Mouse (Mus musculus) ES-E14 (cell line): ENCODE measurements around the gene Mfsd7a. TPM values are rescaled to one million over a fixed set of nuclear protein-coding genes. Genes with fewer than 3 reads are reported as not detected.

Source experiments
- DNase-seq: peaks from one replicate; pipeline ENCODE4 v3.0.0-alpha.2; 2013; ENCODE audit warnings: low read depth, low spot score
- H3K27ac ChIP-seq: 2 replicates; pipeline ENCODE4 v1.5.1; 2012; ENCODE audit warnings: low read depth, mild to moderate bottlenecking, low read length, moderate library complexity, mixed read lengths; ENCODE audit not compliant: poor library complexity, insufficient read depth, severe bottlenecking
- H3K36me3 ChIP-seq: 2 replicates; pipeline ENCODE4 v1.6.1; 2012; ENCODE audit warnings: mild to moderate bottlenecking, low read length, moderate library complexity, mixed read lengths; ENCODE audit not compliant: control insufficient read depth, poor library complexity, insufficient read depth, severe bottlenecking
- H3K4me1 ChIP-seq, 2 experiments: fragments of 150-350 bp in 1 of 2; sonication (generic) in 1 of 2; 2 replicates each; pipeline ENCODE4 v1.6.1; 2012; ENCODE audit warnings: low read length in 2 of 2, mild to moderate bottlenecking in 1 of 2, mixed read lengths in 1 of 2; ENCODE audit not compliant: control insufficient read depth in 2 of 2, insufficient read depth in 2 of 2, poor library complexity in 1 of 2
- H3K4me3 ChIP-seq, 2 experiments: fragments of 150-350 bp in 1 of 2; sonication (generic) in 1 of 2; 2 replicates each; pipeline ENCODE4 v1.5.1; 2012; ENCODE audit warnings: low read length in 2 of 2, low read depth in 1 of 2, mild to moderate bottlenecking in 1 of 2, mixed read lengths in 1 of 2; ENCODE audit not compliant: insufficient read depth in 1 of 2, poor library complexity in 1 of 2, severe bottlenecking in 1 of 2
- H3K9ac ChIP-seq: 2 replicates; pipeline ENCODE4 v1.6.1; 2012; ENCODE audit warnings: low read depth, mild to moderate bottlenecking, low read length, mixed read lengths; ENCODE audit not compliant: poor library complexity, insufficient read depth, severe bottlenecking
- H3K9me3 ChIP-seq: fragments of 150-350 bp; sonication (generic); 2 replicates; pipeline ENCODE4 v1.6.1; 2012; ENCODE audit warnings: low read depth, mild to moderate bottlenecking, low read length; ENCODE audit not compliant: control insufficient read depth, insufficient read depth
- CHD2 ChIP-seq: IDR thresholded peaks from 2 replicates; pipeline ENCODE4 v1.6.1; 2014; ENCODE audit warnings: mild to moderate bottlenecking, low read depth, low read length, inconsistent platforms
- HCFC1 ChIP-seq: IDR thresholded peaks from 2 replicates; pipeline ENCODE4 v1.6.1; 2012; ENCODE audit warnings: low read length, inconsistent platforms, borderline replicate concordance; ENCODE audit not compliant: insufficient read depth
- MAFK ChIP-seq: IDR thresholded peaks from 2 replicates; pipeline ENCODE4 v1.6.1; 2014; ENCODE audit warnings: mild to moderate bottlenecking, low read depth, low read length, inconsistent platforms; ENCODE audit not compliant: insufficient read depth
- ZC3H11A ChIP-seq: IDR thresholded peaks from 2 replicates; pipeline ENCODE4 v1.6.1; 2012; ENCODE audit warnings: low read depth, mild to moderate bottlenecking, inconsistent platforms, low read length, borderline replicate concordance
- ZNF384 ChIP-seq: IDR thresholded peaks from 2 replicates; pipeline ENCODE4 v1.6.1; 2012; ENCODE audit warnings: low read depth, low read length, inconsistent platforms
- in situ Hi-C, 2 experiments: fragments of 600-800 bp; cut with MboI; formaldehyde crosslinking; loops; one replicate each; pipeline ENCODE4 v1.15.1; 2025; ENCODE audit warnings: low sequenced_read_pairs in 2 of 2, inconsistent platforms in 1 of 2; ENCODE audit not compliant: unreplicated experiment in 2 of 2
- total RNA-seq: library from RNA; depleted of rRNA; stranded (reverse); fragments of 300-350 nt; gene quantifications from 2 replicates; pipeline ENCODE4 v1.2.3, GENCODE M21; 2012

Mfsd7a gene
- total RNA-seq, 1 experiment, result 0.36 TPM

DNA sequence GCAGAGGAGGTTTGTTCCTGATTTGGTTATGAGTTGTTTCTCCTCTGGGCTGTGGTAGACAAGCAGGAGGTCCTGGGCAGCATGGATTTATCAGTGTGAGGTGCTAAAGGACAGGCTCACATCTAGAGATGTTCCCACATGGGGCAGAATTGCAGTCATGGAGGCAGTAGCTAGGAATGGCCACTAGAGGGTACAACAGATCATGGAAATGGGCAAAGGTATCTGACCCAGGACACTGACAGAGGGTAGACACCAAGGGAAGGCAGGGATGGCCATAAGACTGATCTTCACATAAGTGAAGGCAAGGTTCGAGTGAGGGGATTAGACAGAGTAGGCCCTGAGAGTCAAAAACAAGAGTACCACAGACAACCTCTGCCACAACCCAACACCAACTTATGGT is 21.5 kb downstream of the Mfsd7a start:
- peak; percentile 37 for DNase-seq

DNA sequence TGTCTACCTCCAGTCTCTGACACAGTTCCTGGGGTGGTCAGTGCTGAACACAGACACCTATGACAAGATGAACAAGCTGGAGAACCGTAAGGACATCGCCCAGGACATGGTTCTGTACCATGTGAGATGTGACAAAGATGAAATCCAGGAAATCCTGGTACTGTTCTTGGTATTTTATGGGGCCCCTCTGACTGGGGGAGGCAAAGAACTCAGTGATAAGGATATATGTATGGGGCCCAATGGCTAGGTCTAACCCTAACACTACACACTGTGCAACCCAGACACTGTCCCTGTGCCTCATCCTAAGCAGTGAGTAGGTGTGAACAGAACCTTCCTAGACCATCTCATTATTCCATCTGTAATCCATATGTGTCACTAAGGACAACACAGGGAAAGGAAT is 25.3 kb downstream of the Mfsd7a start:
- Histone ChIP-seq H3K4me3 (no peak overlapping the region), H3K27ac (no peak overlapping the region), H3K36me3 (no peaks in the 10 kb centered on the region), H3K9me3 (no peaks in the 10 kb centered on the region), H3K9ac (no peak overlapping the region), H3K4me1 (no peaks in the 10 kb centered on the region)
- in situ Hi-C loops, result no loop called here
- TF ChIP-seq CHD2, result no peak
- TF ChIP-seq ZC3H11A, result no peak
- no peak for TF ChIP-seq ZNF384
- no peak for TF ChIP-seq HCFC1
- no peak for TF ChIP-seq MAFK
- no peak for DNase-seq

More for the DNA sequence above, 21.5 kb downstream of the Mfsd7a start:
- Histone ChIP-seq H3K4me3 (no peak overlapping the region), H3K27ac (no peak overlapping the region), H3K36me3 (peaks cover 10% of the 10 kb centered on the region), H3K4me1 (no peaks in the 10 kb centered on the region), H3K9me3 (no peaks in the 10 kb centered on the region), H3K9ac (no peak overlapping the region)
- no peak for TF ChIP-seq HCFC1
- TF ChIP-seq ZC3H11A, result peak; percentile 91
- in situ Hi-C loops, result no loop called here

DNA sequence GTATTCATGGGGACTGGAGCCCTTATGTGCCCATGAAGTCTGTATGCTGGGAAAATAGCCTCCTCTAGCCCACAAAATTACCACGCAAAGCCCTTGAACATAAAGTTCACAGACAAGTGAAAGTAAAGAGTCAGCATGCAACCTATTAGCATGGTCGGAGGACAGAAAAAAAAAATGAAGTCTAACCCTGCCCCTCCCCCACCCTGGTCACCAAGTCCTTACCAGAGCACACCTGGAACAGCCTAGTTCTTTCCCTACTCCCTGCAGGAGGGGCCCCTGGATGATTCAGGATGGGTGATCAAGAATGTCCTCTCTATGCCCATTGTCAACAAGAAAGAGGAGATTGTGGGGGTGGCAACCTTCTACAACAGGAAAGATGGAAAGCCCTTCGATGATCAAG is 25.9 kb downstream of the Mfsd7a start:
- no peaks in the 10 kb centered on the region for H3K36me3 ChIP-seq
- no peak for TF ChIP-seq CHD2
- no peak for TF ChIP-seq MAFK
- no peak for TF ChIP-seq ZC3H11A
- no peak for TF ChIP-seq ZNF384
- TF ChIP-seq HCFC1, result no peak
- no peaks in the 10 kb centered on the region for H3K9me3 ChIP-seq
- no peak overlapping the region for H3K4me3 ChIP-seq
- in situ Hi-C loops, result no loop called here
- no peak overlapping the region for H3K9ac ChIP-seq
- H3K27ac ChIP-seq, result no peak overlapping the region
- DNase-seq, result no peak
- H3K4me1 ChIP-seq, result no peaks in the 10 kb centered on the region

DNA sequence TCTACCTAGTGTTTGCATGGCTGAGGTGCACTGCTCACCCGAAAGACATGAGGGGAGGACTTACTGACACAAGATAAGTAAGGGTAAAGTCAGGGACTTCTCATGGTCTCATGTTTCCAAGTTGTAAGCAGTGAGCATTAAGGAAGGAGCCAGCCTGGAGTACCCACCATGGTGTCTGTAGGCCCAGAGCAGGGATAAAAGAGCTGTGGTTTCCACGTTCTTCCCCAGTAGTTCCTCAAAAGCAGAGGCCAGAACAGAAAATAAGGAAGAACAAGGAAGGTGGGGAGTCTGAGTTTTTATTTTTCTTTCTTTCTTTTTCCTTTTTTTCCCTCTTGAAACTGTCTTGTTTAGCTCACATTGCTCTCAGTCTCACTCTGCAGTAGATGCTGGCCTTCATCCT is 34.0 kb downstream of the Mfsd7a start:
- in situ Hi-C loops, result no loop called here
- no peaks in the 10 kb centered on the region for H3K4me1 ChIP-seq
- DNase-seq, result no peak
- no peak overlapping the region for H3K4me3 ChIP-seq
- no peaks in the 10 kb centered on the region for H3K9me3 ChIP-seq
- TF ChIP-seq ZNF384 (no peak), ZC3H11A (no peak), MAFK (no peak), CHD2 (no peak), HCFC1 (no peak)
- H3K9ac ChIP-seq, result no peak overlapping the region
- no peak overlapping the region for H3K27ac ChIP-seq
- H3K36me3 ChIP-seq, result no peaks in the 10 kb centered on the region

DNA sequence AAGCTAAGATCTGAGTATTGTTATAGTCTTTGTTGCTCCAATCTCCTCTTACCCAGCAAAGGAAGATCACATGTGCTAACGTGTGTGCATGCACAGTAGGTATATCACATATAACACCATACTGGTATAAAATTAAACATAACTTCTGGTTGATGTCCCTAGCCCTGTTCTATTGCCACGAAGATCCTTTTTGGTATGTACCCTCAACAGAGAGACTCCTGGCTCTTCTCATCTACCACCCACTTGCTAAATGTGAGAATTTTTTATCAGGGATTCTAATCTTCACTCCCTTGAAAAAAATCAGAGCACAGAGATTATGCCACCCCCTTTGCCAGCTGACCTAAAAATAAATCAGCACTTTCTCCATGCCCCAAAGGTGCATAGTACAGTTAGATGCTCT is 41.7 kb downstream of the Mfsd7a start:
- H3K4me3 ChIP-seq, result no peak overlapping the region
- no peak for DNase-seq
- in situ Hi-C loops, result no loop called here
- no peak for TF ChIP-seq MAFK
- TF ChIP-seq HCFC1, result no peak
- no peak for TF ChIP-seq ZNF384
- no peak for TF ChIP-seq ZC3H11A
- TF ChIP-seq CHD2, result no peak
- 0 out of 4 replicates have a peak, but pooled peaks cover 0 to 1% of the 10 kb centered on the region in 2 experiments for H3K4me1 ChIP-seq
- H3K27ac ChIP-seq, result no peak overlapping the region
- H3K9ac ChIP-seq, result no peak overlapping the region
- no peaks in the 10 kb centered on the region for H3K36me3 ChIP-seq
- no peaks in the 10 kb centered on the region for H3K9me3 ChIP-seq
